Mouse (Mus musculus): Measurements from ENCODE around the gene Pitpnm1.

Pitpnm1 gene

GRCm38 (mm10) chr19:4094348-4094747 is 5.5 kb upstream of the Pitpnm1 start:
- DNase-seq (ENCODE audit: low read depth in 2 of 2, low spot score in 2 of 2): no peak

GRCm38 (mm10) chr19:4094774-4095303 is 5.0 kb upstream of the Pitpnm1 start:
- DNase-seq (ENCODE audit: low read depth in 2 of 2, low spot score in 2 of 2): no peak

DNA sequence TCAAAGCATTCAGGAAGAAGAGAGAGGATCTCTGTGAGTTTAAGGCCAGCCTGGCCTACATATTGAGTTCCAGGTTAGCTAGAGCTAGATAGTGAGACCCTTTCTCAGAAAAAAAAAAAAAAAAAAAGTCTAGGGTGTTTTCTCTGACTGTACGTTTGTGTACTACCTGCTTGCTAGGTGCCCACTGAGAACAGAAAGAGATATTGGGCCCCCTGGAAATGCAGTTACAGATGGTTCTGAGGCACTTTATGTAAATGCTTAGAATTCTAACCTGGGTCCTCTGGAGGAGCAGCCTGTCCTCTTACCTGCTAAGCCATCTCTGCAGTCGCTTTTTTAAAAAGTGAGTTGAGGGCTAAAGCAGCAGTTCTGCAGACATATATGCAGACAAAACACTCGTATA is 4.0 kb upstream of the Pitpnm1 start:
- DNase-seq (ENCODE audit: low read depth in 2 of 2, low spot score in 2 of 2): no peak

GRCm38 (mm10) chr19:4096642-4097440 is 3.0 kb upstream of the Pitpnm1 start, which contains the start of gene Cdk2ap2:
Gene Cdk2ap2 (plus strand): TSS chr19:4097182.
- peak; percentile 96 to 97 for DNase-seq (ENCODE audit: low read depth in 2 of 2, low spot score in 2 of 2)

GRCm38 (mm10) chr19:4097441-4097825 is 2.4 kb upstream of the Pitpnm1 start:
- DNase-seq (ENCODE audit: low read depth in 2 of 2, low spot score in 2 of 2): peak in 1 of 2 experiments; percentile 64

GRCm38 (mm10) chr19:4098426-4098825 is 1.4 kb upstream of the Pitpnm1 start:
- DNase-seq (ENCODE audit: low read depth in 2 of 2, low spot score in 2 of 2): no peak

GRCm38 (mm10) chr19:4099056-4099455 is 742 bp upstream of the Pitpnm1 start:
- DNase-seq (ENCODE audit: low read depth in 2 of 2, low spot score in 2 of 2): peak; percentile 88 to 95

- peak in 1 of 2 experiments; percentile 44 for DNase-seq (ENCODE audit: low read depth in 2 of 2, low spot score in 2 of 2)
These were observed 992 bp downstream of the Pitpnm1 start for GRCm38 (mm10) chr19:4100718-4101261.

GRCm38 (mm10) chr19:4101466-4101865 is 1.7 kb downstream of the Pitpnm1 start:
- no peak for DNase-seq (ENCODE audit: low read depth in 2 of 2, low spot score in 2 of 2)

- DNase-seq (ENCODE audit: low read depth in 2 of 2, low spot score in 2 of 2): no peak
These were observed 2.3 kb downstream of the Pitpnm1 start for GRCm38 (mm10) chr19:4102049-4102448.

DNA sequence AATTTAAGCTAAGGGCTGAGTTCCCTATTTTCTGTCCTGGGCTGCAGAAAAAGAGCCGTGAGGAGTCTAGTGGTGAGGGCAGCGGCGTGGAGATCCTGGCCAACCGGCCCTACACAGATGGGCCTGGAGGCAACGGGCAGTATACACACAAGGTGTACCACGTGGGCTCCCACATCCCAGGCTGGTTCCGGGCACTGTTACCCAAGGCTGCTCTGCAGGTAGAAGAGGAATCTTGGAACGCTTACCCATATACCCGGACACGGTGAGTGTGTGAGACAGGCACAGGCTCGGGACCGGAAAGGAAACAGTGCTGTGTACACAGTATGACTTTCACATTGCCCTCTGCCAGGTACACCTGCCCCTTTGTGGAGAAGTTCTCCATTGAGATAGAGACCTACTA is 2.8 kb downstream of the Pitpnm1 start:
- DNase-seq (ENCODE audit: low read depth in 2 of 2, low spot score in 2 of 2): no peak

DNA sequence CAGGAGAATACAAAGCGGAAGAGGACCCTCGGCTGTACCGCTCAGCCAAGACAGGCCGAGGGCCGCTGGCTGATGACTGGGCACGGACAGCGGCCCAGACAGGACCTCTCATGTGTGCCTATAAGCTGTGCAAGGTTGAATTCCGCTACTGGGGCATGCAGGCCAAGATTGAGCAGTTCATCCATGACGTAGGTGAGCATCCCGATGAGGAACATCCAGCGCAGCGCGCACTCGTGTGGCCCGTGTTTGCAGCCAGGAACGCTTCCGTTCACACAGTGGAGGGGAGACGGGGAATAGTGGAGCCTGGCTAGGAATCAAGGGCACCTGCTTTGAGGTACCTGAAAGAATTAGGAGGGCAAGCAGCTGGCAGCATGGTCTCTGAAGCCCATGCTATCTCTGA is 3.5 kb downstream of the Pitpnm1 start:
- DNase-seq (ENCODE audit: low read depth in 2 of 2, low spot score in 2 of 2): no peak

DNA sequence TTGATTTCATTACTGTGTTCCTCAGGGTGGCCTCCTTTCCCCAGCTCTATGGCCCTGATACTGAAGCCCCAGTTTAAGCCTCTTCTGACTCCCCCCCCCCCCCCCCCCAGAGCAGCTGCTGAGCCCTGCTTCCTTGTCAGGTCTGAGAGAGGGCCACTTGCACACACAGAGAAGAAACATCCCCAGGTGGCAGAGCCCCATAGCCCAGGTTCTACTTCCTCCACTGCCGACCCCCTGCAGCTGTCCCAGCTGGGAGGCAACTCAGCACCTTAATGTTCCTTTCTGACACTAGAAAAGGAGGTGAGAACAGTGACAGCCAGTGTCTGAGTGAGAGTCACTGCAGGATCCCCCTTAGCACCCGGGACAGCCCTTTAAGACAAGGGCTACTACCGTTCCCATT is 4.0 kb downstream of the Pitpnm1 start:
- no peak for DNase-seq (ENCODE audit: low read depth in 2 of 2, low spot score in 2 of 2)

GRCm38 (mm10) chr19:4104675-4105194 is 4.9 kb downstream of the Pitpnm1 start:
- no peak for DNase-seq (ENCODE audit: low read depth in 2 of 2, low spot score in 2 of 2)

DNA sequence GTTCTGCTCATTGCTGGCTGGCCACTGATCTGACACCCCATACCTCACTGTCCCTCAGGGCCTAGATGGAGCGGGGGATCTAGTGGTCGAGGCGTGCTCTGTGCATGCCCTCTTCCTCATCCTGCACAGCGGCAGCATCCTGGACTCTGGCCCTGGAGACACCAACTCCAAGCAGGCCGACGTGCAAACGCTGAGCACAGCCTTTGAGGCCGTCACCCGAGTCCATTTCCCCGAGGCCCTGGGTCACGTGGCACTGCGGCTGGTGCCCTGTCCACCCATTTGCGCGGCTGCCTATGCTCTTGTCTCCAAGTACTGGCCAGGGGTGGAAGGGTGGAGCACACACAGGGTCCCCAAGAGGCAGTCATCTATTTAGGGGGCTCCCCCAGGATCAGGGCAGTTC is 6.9 kb downstream of the Pitpnm1 start:
- DNase-seq (ENCODE audit: low read depth in 2 of 2, low spot score in 2 of 2): no peak

DNA sequence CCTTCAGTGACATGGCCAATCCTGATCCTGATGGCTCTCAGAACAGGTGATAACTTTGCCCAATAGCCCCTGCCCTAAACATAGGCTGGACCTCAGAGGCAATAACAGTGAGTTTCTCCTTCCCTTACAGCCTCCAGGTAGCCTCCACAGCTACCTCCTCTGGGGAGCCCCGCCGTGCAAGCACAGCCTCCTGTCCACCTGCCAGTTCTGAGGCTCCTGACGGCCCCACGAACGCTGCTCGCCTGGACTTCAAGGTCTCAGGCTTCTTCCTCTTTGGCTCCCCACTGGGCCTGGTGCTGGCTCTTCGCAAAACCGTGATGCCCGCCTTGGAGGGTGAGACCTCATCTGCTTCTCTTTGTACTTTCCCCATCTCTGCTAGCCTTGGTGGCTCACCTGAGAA is 8.7 kb downstream of the Pitpnm1 start:
- no peak for DNase-seq (ENCODE audit: low read depth in 2 of 2, low spot score in 2 of 2)

- no peak for DNase-seq (ENCODE audit: low read depth in 2 of 2, low spot score in 2 of 2)
These were observed 12.5 kb downstream of the Pitpnm1 start for GRCm38 (mm10) chr19:4112063-4112960.

- DNase-seq (ENCODE audit: low read depth in 2 of 2, low spot score in 2 of 2): no peak
These were observed 13.5 kb downstream of the Pitpnm1 start for GRCm38 (mm10) chr19:4113186-4113805.

DNA sequence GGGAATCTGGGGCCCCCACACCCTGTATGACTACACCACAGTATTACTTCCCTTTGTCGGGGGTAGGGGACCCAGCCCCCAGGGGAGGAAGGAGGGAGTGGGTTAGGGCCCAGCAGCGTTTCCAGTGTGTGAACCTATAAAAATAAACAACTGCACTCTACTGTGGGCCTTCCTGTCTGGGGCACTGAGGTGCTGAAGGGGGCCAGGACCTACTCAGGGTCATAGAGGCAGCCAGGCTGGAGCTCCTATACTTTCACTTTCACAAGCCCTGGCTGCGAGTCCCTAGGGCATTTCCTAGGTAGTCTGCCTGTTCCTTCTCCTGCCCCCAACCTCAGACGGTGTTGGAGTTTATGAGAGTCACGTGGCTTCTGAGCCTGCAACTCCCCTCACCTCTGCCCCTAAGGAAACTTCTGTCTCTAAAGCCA is 14.0 kb downstream of the Pitpnm1 start:
- DNase-seq (ENCODE audit: low read depth in 2 of 2, low spot score in 2 of 2): peak; percentile 57 to 60

DNA sequence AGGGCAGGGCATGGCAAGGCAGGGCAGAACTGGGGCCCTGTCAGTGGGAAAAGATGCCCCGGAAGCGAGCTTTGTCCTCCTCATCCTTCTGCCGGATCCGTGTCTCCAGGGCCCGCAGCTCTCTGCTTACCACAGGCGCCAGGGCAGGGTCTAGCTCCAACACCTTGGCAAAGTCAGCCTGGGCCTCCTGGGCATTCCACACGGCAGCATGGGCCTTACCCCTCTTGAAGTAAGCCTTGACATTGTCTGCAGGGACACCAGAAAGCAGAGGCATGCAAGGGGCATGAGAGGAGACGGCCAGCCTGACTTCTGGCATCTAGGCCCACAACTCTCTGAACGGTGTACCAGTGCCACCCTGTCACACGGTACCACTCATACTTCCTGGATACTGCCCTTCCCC is 14.8 kb downstream of the Pitpnm1 start:
- DNase-seq (ENCODE audit: low read depth in 2 of 2, low spot score in 2 of 2): no peak

DNA sequence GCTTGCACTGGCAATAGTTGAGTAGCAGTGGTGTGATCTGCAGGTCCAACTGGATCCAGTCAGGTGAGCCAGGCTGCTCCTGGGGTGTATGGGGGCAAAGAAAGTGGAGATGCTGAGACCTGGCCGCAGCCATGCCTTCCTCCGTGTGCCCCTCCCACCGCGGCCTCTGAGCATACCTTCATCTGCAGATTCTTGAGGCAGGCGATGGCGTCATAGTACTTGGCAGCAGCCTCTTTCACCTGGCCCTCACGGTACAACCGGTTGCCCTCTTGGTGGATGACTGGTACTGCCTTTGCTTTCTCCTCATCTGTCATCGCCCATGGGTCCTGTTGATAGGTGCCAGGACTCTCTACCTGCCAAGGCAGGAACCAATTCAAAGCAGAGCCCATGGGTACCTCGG is 15.3 kb downstream of the Pitpnm1 start:
- DNase-seq (ENCODE audit: low read depth in 2 of 2, low spot score in 2 of 2): no peak

Measured in CD8-positive naive resting alpha-beta T cell, adult 2 months (primary cell).